Mouse (Mus musculus): ENCODE results near the gene Olfr557.

GRCm38 (mm10) chr7:102681916-102682315, 13.8 kb upstream of the Olfr557 start:
- TF ChIP-seq POLR2A (IDR thresholded peaks at IDR 0.05; ENCODE audit: borderline replicate concordance, extremely low read depth, insufficient read depth, insufficient read length, poor library complexity, severe bottlenecking) (no peak), CTCF (IDR thresholded peaks at IDR 0.05; ENCODE audit: borderline replicate concordance, extremely low read depth, insufficient read depth, insufficient read length) (no peak)

Data from brain, embryonic 14.5 days (tissue).